ENCODE assay signal across 8 mouse cellular contexts in the genomic region with DNA sequence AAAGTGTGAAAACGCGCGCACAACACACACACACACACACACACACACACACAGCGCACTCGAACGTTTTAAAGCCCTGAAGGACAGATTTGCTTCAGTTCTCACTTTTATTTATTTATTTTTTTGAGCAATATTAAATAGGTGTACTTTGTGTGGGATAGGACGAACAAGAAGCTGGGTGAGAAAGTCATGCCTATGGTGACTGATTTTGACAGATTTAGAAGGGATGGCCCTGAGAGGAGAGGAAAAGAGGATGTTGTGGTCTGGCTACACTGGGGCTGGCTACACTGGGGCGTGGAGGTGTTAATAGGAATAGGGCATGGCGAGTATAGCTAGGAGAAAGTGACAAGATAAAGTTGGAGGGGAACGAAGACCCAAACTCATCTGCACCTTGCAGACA. TPM values are rescaled to one million over a fixed set of nuclear protein-coding genes. Genes with fewer than 3 reads are reported as not detected.
A peak's percentile ranks its signal among the peaks of the same experiment; 100 is the strongest.
DNase-seq lines count a peak whose midpoint lies in the region; ATAC-seq and TF ChIP-seq lines count a peak whose summit lies in the region.

No protein-coding gene starts in this region.

- DNase-seq in kidney, postnatal 4 days: no peak
- DNase-seq in hindbrain, embryonic 10.5 days (ENCODE audit: low spot score): no peak
- DNase-seq in c-Kit-positive CD71-positive TER-119-positive erythroid progenitor cells, embryonic 14.5 days (ENCODE audit: low spot score): no peak
- DNase-seq in embryo, embryonic 10 days (ENCODE audit: low spot score): no peak
- no peak for DNase-seq in gastrocnemius, postnatal 25 days

- no peak for ATAC-seq in kidney, embryonic 16.5 days (ENCODE audit: low FRiP score, low TSS enrichment)

- H3K4me1 ChIP-seq in kidney, embryonic 16.5 days (ENCODE audit: insufficient read depth, low read length): peaks cover 21% of the 10 kb centered on the region
- H3K4me1 ChIP-seq in bone marrow macrophage, adult 2 months (ENCODE audit: control insufficient read depth, insufficient read depth, low read length): peaks cover 25% of the 10 kb centered on the region
- H3K4me1 ChIP-seq in hindbrain, embryonic 10.5 days (replicated peaks): peaks cover 30% of the 10 kb centered on the region

- no peak for TF ChIP-seq POLR2A in bone marrow macrophage, adult 2 months (IDR thresholded peaks at IDR 0.05; ENCODE audit: borderline replicate concordance, low read depth, low read length)

- no peak for TF ChIP-seq CTCF in bone marrow macrophage, adult 2 months (IDR thresholded peaks at IDR 0.05; ENCODE audit: low read depth, low read length)

- H3K79me2 ChIP-seq in macrophage (ENCODE audit: inconsistent target): peaks cover 35% of the 10 kb centered on the region

- H3K9me3 ChIP-seq in kidney, embryonic 16.5 days (ENCODE audit: low read length): no peaks in the 10 kb centered on the region
- H3K9me3 ChIP-seq in hindbrain, embryonic 10.5 days: no peaks in the 10 kb centered on the region

- WGBS in kidney, embryonic 16.5 days: 54% methylated on average over 10 of the region's 10 CpGs
- 70% methylated on average over 10 of the region's 10 CpGs for WGBS in hindbrain, embryonic 10.5 days
- 14% methylated on average over 10 of the region's 10 CpGs for WGBS in macrophage (ENCODE audit: missing documents)

- H3K4me2 ChIP-seq in kidney, embryonic 16.5 days (replicated peaks; ENCODE audit: low read depth, low read length): peak overlapping the region; percentile 93

- no peak overlapping the region for H3K27ac ChIP-seq in kidney, embryonic 16.5 days (ENCODE audit: low read length)
- H3K27ac ChIP-seq in bone marrow macrophage, adult 2 months (ENCODE audit: insufficient read depth, low read depth, low read length): peak overlapping the region; percentile 91
- H3K27ac ChIP-seq in hindbrain, embryonic 10.5 days: peak overlapping the region; percentile 99
- peak overlapping the region; percentile 80 for H3K27ac ChIP-seq in macrophage

- peak overlapping the region; percentile 99 for H3K4me3 ChIP-seq in kidney, embryonic 16.5 days (ENCODE audit: low read length)
- peak overlapping the region; percentile 76 for H3K4me3 ChIP-seq in bone marrow macrophage, adult 2 months (ENCODE audit: insufficient read depth, low read length)
- H3K4me3 ChIP-seq in hindbrain, embryonic 10.5 days: peak overlapping the region; percentile 98
- H3K4me3 ChIP-seq in macrophage (ENCODE audit: inconsistent target): peak overlapping the region; percentile 82; the same call in 1 of the 2 replicates

- no peaks in the 10 kb centered on the region for H3K27me3 ChIP-seq in kidney, embryonic 16.5 days (ENCODE audit: insufficient read depth, low read length)
- no peaks in the 10 kb centered on the region for H3K27me3 ChIP-seq in hindbrain, embryonic 10.5 days (ENCODE audit: insufficient read depth, poor library complexity, severe bottlenecking)

- H3K9ac ChIP-seq in kidney, embryonic 16.5 days (replicated peaks; ENCODE audit: low read length): peak overlapping the region; percentile 99

- H3K36me3 ChIP-seq in kidney, embryonic 16.5 days (ENCODE audit: insufficient read depth, low read length): no peaks in the 10 kb centered on the region
- H3K36me3 ChIP-seq in hindbrain, embryonic 10.5 days: no peaks in the 10 kb centered on the region
- no peaks in the 10 kb centered on the region for H3K36me3 ChIP-seq in macrophage (ENCODE audit: inconsistent target)

RNA-seq across cellular contexts. Expression of gene Tbpl1, which starts 0.4 kb away (rescaled TPM):
- polyA plus RNA-seq in kidney, embryonic 16.5 days (2015; fragmentation: Nextera tagmentation; extraction: Ambion mirVana): 62.7 and 67.0 TPM in 2 replicates
- polyA plus RNA-seq in bone marrow macrophage, adult 2 months (2012; ENCODE audit: insufficient read depth, insufficient read length, missing spikeins): 39.2 and 44.5 TPM in 2 replicates
- polyA plus RNA-seq in hindbrain, embryonic 10.5 days (2016; fragmentation: Nextera tagmentation; extraction: Ambion mirVana): 98.9 and 100 TPM in 2 replicates
- 10 to 100 TPM; 11.4 to 45.6 (median 27.7) TPM for total RNA-seq in macrophage (2018; cell fraction: chromatin; rRNA removed)
- total RNA-seq in macrophage (2018; cell fraction: cytosol; rRNA removed): 10 to 100 TPM; 15.4 to 38.5 (median 27.6) TPM
- 10 to 100 TPM; 11.3 to 36.3 (median 23.0) TPM for total RNA-seq in macrophage (2018; cell fraction: nucleus; rRNA removed)
- 18.3 to 26.9 TPM (median 18.6 TPM) in 3 replicates for polyA plus RNA-seq in macrophage (2018)
- total RNA-seq in gastrocnemius, postnatal 25 days (2021): 10 to 100 TPM; 17.0 to 22.9 TPM
